Mouse (Mus musculus): Measurements from ENCODE around the gene Rnf152.

GRCm38 (mm10) chr1:105312601-105312901 lies 44.0 kb downstream of the Rnf152 start:
- no peak for TF ChIP-seq TBP (conservative IDR thresholded peaks at IDR 0.05; ENCODE audit: low read depth, low read length)
- TF ChIP-seq JUN (IDR thresholded peaks at IDR 0.05; ENCODE audit: insufficient read depth, low read depth, low read length): no peak
- TF ChIP-seq CHD1 (IDR thresholded peaks at IDR 0.05; ENCODE audit: low read depth, low read length): no peak
- TF ChIP-seq HCFC1 (IDR thresholded peaks at IDR 0.05; ENCODE audit: low read depth, low read length): no peak
- no peak for TF ChIP-seq POLR2A (IDR thresholded peaks at IDR 0.05; ENCODE audit: low read depth, low read length)

Data from CH12.LX (cell line).